Mouse (Mus musculus): ENCODE measurements around the gene Adgrd1. TPM values are rescaled to one million over a fixed set of nuclear protein-coding genes. Genes with fewer than 3 reads are reported as not detected.

Gene Adgrd1
- polyA plus RNA-seq, 1 experiment from 2014 or later = 0.07 TPM

DNA sequence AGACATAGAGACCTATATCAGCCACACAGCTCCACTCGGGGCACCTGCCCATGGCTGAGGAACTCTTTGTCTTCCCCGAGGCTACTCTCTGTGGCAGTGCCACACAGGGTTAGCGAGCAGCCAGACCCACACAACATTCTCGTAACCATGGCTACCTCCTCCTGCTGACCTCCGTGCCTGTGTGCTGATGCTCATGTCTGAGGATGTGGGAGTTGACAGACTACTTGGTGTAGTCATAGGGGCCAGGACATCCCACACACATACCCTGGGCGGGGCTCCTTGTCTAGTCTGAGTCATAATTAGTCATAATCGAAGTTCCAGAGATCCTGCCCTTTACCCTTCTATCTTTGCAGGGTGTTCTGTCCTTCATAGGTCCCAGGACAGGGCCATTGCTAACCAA, 93.5 kb downstream of the Adgrd1 start:
- H3K27ac ChIP-seq (ENCODE audit: low read depth, low read length) = no peak overlapping the region
- WGBS = 72% methylated on average over 7 of the region's 7 CpGs
- no peak overlapping the region for H3K9ac ChIP-seq (ENCODE audit: low read length)
- no peak for DNase-seq (ENCODE audit: low spot score, missing footprints)
- no peak overlapping the region for H3K4me2 ChIP-seq
- no peaks in the 10 kb centered on the region for H3K36me3 ChIP-seq (ENCODE audit: control insufficient read depth, insufficient read depth, low read length)
- 0 out of 2 replicates have a peak, but pooled peaks have one; percentile 22 for ATAC-seq (ENCODE audit: low FRiP score)
- no peaks in the 10 kb centered on the region for H3K4me1 ChIP-seq (ENCODE audit: control insufficient read depth, insufficient read depth, low read length)
- H3K4me3 ChIP-seq (ENCODE audit: low read depth, low read length) = no peak overlapping the region
- H3K27me3 ChIP-seq (ENCODE audit: control insufficient read depth, insufficient read depth, low read length) = no peaks in the 10 kb centered on the region
- H3K9me3 ChIP-seq (ENCODE audit: control insufficient read depth, low read length) = no peaks in the 10 kb centered on the region

DNA sequence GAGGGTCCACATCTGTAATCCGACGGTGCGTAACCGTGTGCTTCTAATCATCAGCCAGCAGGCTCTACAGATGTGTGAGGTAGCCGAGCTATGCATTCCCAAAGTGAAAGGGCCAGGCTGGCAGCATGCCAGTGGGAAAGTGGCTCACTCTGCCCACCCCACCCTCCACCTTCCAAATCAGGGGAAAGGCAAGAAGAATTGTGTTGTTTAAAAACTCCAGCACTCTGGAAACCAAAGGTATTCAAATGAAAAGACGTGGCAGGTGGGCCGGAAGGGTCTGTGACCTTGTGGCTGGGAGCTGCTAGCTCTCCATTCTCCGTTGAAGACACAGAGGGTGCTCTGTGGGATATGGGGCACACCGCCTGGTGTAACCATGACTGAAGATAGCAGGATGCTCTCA, 100.0 kb downstream of the Adgrd1 start:
- WGBS = 74% methylated on average over 9 of the region's 9 CpGs
- no peak overlapping the region for H3K4me3 ChIP-seq (ENCODE audit: low read depth, low read length)
- H3K4me1 ChIP-seq (ENCODE audit: control insufficient read depth, insufficient read depth, low read length) = no peaks in the 10 kb centered on the region; the same call in 1 of the 2 replicates
- no peak overlapping the region for H3K27ac ChIP-seq (ENCODE audit: low read depth, low read length)
- H3K36me3 ChIP-seq (ENCODE audit: control insufficient read depth, insufficient read depth, low read length) = no peaks in the 10 kb centered on the region
- H3K9ac ChIP-seq (ENCODE audit: low read length) = no peak overlapping the region
- H3K4me2 ChIP-seq = no peak overlapping the region
- no peak for DNase-seq (ENCODE audit: low spot score, missing footprints)
- no peaks in the 10 kb centered on the region for H3K9me3 ChIP-seq (ENCODE audit: control insufficient read depth, low read length)
- ATAC-seq (ENCODE audit: low FRiP score) = no peak
- no peaks in the 10 kb centered on the region for H3K27me3 ChIP-seq (ENCODE audit: control insufficient read depth, insufficient read depth, low read length)

DNA sequence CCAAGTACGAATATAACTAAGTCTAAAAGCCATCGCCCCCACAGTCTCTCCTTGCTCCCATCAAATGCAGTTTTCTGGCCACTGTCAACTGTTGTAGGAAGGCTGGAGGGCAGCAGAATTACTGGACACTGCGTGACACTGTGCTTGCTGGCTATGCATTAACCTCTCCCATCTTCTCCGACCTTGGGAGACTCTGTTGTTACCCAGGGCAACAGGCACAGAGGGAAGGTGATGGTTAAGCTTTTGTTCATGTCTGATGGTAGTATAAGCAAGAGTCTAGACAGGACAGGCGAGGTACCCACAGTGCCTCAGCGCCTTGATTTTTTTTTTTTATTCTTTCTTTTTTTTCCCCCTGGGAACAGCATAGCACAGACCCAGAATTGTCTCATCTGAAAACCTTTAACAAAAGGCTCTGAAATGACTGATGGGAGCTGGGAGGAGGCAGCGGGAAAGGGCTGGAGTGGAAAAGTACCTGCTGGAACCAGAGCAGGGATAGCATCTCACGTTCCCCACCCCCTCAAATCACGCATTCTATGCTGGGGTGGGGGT, 100.5 kb downstream of the Adgrd1 start:
- DNase-seq (ENCODE audit: low spot score, missing footprints) (no peak), ATAC-seq (ENCODE audit: low FRiP score) (no peak)
- Histone ChIP-seq H3K27ac (ENCODE audit: low read depth, low read length) (no peak overlapping the region), H3K9me3 (ENCODE audit: control insufficient read depth, low read length) (no peaks in the 10 kb centered on the region), H3K4me2 (no peak overlapping the region), H3K36me3 (ENCODE audit: control insufficient read depth, insufficient read depth, low read length) (no peaks in the 10 kb centered on the region), H3K9ac (ENCODE audit: low read length) (no peak overlapping the region), H3K4me3 (ENCODE audit: low read depth, low read length) (no peak overlapping the region), H3K27me3 (ENCODE audit: control insufficient read depth, insufficient read depth, low read length) (no peaks in the 10 kb centered on the region), H3K4me1 (ENCODE audit: control insufficient read depth, insufficient read depth, low read length) (no peaks in the 10 kb centered on the region; the same call in 1 of the 2 replicates)
- 73% methylated on average over 9 of the region's 9 CpGs for WGBS

DNA sequence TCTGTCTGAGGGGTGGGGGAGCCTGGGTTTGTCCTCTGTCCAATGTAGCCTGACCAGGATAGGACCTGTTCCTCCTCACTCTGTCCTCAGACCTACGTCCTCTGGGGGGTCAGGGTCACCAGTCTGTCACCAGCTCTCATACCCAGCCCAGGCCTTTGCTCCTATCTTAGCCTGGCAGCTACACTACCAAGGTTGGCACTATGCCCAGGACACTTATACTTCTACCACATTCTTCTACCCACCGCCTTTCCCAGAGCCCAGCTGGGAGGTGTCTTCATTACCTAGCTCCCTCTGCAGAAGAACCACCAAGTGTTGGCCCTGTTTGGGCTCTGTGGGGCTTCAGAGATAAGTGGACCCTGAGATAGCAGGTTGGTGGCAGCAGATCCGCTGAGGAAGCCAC, 103.6 kb downstream of the Adgrd1 start:
- no peaks in the 10 kb centered on the region; the same call in 1 of the 2 replicates for H3K4me1 ChIP-seq (ENCODE audit: control insufficient read depth, insufficient read depth, low read length)
- no peak overlapping the region for H3K9ac ChIP-seq (ENCODE audit: low read length)
- no peaks in the 10 kb centered on the region for H3K27me3 ChIP-seq (ENCODE audit: control insufficient read depth, insufficient read depth, low read length)
- H3K4me3 ChIP-seq (ENCODE audit: low read depth, low read length) = no peak overlapping the region
- 93% methylated on average over 3 of the region's 3 CpGs for WGBS
- H3K9me3 ChIP-seq (ENCODE audit: control insufficient read depth, low read length) = no peaks in the 10 kb centered on the region
- DNase-seq (ENCODE audit: low spot score, missing footprints) = no peak
- ATAC-seq (ENCODE audit: low FRiP score) = no peak
- H3K4me2 ChIP-seq = no peak overlapping the region
- H3K27ac ChIP-seq (ENCODE audit: low read depth, low read length) = no peak overlapping the region
- H3K36me3 ChIP-seq (ENCODE audit: control insufficient read depth, insufficient read depth, low read length) = no peaks in the 10 kb centered on the region

DNA sequence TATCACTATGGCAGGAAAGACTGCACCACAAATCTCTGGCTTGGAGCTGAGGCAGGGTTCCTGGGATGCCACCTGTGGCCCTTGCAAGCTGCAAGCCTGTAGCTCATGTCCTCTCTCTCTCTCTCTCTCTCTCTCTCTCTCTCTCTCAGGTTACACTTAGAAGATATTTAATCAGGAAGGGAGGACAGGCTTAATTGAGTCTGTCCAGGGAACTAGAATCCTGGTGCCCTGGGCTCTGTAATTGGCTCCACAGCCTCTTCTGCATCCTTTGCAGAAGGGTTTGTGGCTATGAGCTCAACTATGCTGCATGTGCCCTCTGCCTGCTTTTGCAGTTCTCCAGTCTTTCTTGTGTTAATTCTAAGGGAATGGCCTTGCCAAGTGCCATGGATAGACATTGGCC, 111.7 kb downstream of the Adgrd1 start:
- Histone ChIP-seq H3K9ac (ENCODE audit: low read length) (no peak overlapping the region), H3K27ac (ENCODE audit: low read depth, low read length) (no peak overlapping the region), H3K27me3 (ENCODE audit: control insufficient read depth, insufficient read depth, low read length) (no peaks in the 10 kb centered on the region), H3K4me1 (ENCODE audit: control insufficient read depth, insufficient read depth, low read length) (no peaks in the 10 kb centered on the region), H3K9me3 (ENCODE audit: control insufficient read depth, low read length) (no peaks in the 10 kb centered on the region), H3K4me2 (no peak overlapping the region), H3K36me3 (ENCODE audit: control insufficient read depth, insufficient read depth, low read length) (no peaks in the 10 kb centered on the region), H3K4me3 (ENCODE audit: low read depth, low read length) (no peak overlapping the region)
- ATAC-seq (ENCODE audit: low FRiP score) = no peak
- no peak for DNase-seq (ENCODE audit: low spot score, missing footprints)

DNA sequence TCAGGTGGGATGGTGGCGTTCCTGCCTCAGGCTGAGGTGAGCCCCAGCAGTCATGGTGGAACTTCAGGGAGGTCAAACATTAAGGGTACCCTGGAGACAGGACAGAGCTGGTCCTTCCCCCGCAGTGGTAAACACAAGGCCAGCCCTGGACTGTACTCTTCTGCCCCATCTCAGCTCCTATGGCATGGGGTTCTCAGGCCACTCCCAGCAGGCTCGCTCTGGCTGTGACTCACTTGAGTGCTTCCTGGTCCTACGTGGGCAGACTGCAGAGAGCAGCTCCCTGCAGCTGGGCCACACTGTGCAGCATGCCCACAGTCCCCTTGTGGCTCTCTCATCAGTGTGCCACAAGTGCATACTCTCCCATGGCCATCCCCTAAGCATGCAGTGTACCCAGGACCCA, 112.3 kb downstream of the Adgrd1 start:
- no peaks in the 10 kb centered on the region for H3K27me3 ChIP-seq (ENCODE audit: control insufficient read depth, insufficient read depth, low read length)
- no peak overlapping the region for H3K4me2 ChIP-seq
- 80% methylated on average over 4 of the region's 4 CpGs for WGBS
- H3K9ac ChIP-seq (ENCODE audit: low read length) = no peak overlapping the region
- no peaks in the 10 kb centered on the region for H3K36me3 ChIP-seq (ENCODE audit: control insufficient read depth, insufficient read depth, low read length)
- no peak overlapping the region for H3K4me3 ChIP-seq (ENCODE audit: low read depth, low read length)
- H3K4me1 ChIP-seq (ENCODE audit: control insufficient read depth, insufficient read depth, low read length) = no peaks in the 10 kb centered on the region
- no peak for ATAC-seq (ENCODE audit: low FRiP score)
- H3K9me3 ChIP-seq (ENCODE audit: control insufficient read depth, low read length) = no peaks in the 10 kb centered on the region
- DNase-seq (ENCODE audit: low spot score, missing footprints) = no peak
- no peak overlapping the region for H3K27ac ChIP-seq (ENCODE audit: low read depth, low read length)

DNA sequence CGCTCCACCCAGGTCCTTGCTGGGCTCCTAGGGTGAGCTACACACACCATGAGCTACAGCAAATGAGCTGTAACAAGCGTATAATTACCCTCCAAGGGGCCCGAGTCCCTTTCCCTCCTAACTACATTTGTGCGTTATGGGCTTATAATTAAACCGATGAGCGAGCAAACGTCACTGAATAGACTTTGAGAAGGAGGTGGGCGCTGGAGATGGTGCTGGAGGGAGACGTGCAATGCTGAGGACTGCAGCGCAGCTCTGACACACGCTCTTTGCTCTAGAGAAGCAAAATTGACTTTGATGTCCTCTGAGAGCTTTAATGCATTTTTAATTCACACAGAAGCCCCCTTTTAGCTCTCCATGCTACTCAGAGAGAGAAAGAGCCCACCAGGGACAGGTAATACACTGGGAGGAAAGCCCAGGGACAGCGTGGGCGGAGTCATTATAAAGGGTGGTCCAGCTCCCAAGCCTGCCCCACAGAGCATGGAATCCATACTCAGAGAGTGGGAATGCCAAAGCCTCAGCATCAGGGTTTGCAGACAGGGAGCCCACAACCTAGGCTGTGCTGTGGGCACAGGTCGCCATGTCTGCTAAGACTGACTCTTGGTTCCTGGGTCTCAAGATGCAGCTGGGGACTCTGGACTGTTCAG, 115.0 kb downstream of the Adgrd1 start:
- no peaks in the 10 kb centered on the region for H3K4me1 ChIP-seq (ENCODE audit: control insufficient read depth, insufficient read depth, low read length)
- DNase-seq (ENCODE audit: low spot score, missing footprints) (no peak), ATAC-seq (ENCODE audit: low FRiP score) (no peak)
- H3K27me3 ChIP-seq (ENCODE audit: control insufficient read depth, insufficient read depth, low read length) = no peaks in the 10 kb centered on the region
- H3K4me2 ChIP-seq = no peak overlapping the region
- 66% methylated on average over 14 of the region's 14 CpGs for WGBS
- no peak overlapping the region for H3K27ac ChIP-seq (ENCODE audit: low read depth, low read length)
- no peaks in the 10 kb centered on the region for H3K9me3 ChIP-seq (ENCODE audit: control insufficient read depth, low read length)
- no peak overlapping the region for H3K9ac ChIP-seq (ENCODE audit: low read length)
- H3K36me3 ChIP-seq (ENCODE audit: control insufficient read depth, insufficient read depth, low read length) = no peaks in the 10 kb centered on the region
- H3K4me3 ChIP-seq (ENCODE audit: low read depth, low read length) = no peak overlapping the region

DNA sequence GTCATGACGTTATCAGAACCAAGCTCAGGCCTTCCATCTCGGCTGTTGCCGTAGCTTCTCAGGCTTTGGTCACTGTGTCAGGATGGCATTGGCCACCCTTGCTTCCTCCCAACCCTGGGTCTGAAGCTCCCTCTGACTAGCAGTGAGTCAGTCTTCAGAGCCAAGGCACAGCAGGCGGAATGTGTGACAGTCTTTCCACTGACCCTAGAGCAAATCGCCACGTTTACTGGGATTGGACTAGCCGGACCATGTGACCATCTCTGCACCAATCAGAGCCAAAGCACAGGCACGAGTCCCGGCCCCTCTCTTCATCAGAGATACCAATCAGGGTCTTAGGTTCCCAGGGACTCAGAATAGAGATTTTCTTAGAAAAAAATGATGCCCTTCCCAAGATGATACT, 117.5 kb downstream of the Adgrd1 start:
- no peaks in the 10 kb centered on the region for H3K27me3 ChIP-seq (ENCODE audit: control insufficient read depth, insufficient read depth, low read length)
- peaks cover 8% of the 10 kb centered on the region for H3K4me1 ChIP-seq (ENCODE audit: control insufficient read depth, insufficient read depth, low read length)
- DNase-seq (ENCODE audit: low spot score, missing footprints) (no peak), ATAC-seq (ENCODE audit: low FRiP score) (0 out of 2 replicates have a peak, but pooled peaks have one; percentile 16)
- no peak overlapping the region for H3K4me3 ChIP-seq (ENCODE audit: low read depth, low read length)
- H3K4me2 ChIP-seq = no peak overlapping the region
- no peaks in the 10 kb centered on the region for H3K9me3 ChIP-seq (ENCODE audit: control insufficient read depth, low read length)
- no peaks in the 10 kb centered on the region for H3K36me3 ChIP-seq (ENCODE audit: control insufficient read depth, insufficient read depth, low read length)
- no peak overlapping the region for H3K9ac ChIP-seq (ENCODE audit: low read length)
- no peak overlapping the region for H3K27ac ChIP-seq (ENCODE audit: low read depth, low read length)
- WGBS = 41% methylated on average over 9 of the region's 9 CpGs

DNA sequence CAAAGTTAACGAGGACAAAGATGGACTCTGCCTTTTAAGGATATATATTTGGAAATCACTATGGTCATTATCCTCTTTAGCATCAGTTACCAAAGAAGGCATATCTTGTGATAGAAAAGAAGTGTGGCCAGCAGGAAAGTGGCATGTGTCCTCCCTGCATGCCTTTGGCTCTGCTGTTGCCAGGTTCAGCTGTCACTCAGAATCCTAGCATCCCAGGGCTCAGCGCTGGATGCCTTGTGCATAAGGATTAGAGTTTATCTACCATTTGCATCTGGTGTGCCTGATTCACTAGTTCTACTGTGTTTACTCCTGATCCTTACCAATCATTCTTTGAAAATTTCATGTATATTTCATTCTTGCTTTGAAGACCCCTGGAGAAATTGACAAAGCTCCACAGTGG, 119.5 kb downstream of the Adgrd1 start:
- Histone ChIP-seq H3K36me3 (ENCODE audit: control insufficient read depth, insufficient read depth, low read length) (no peaks in the 10 kb centered on the region), H3K4me2 (no peak overlapping the region), H3K4me1 (ENCODE audit: control insufficient read depth, insufficient read depth, low read length) (peaks cover 8% of the 10 kb centered on the region), H3K9me3 (ENCODE audit: control insufficient read depth, low read length) (no peaks in the 10 kb centered on the region), H3K4me3 (ENCODE audit: low read depth, low read length) (no peak overlapping the region), H3K9ac (ENCODE audit: low read length) (no peak overlapping the region), H3K27me3 (ENCODE audit: control insufficient read depth, insufficient read depth, low read length) (no peaks in the 10 kb centered on the region), H3K27ac (ENCODE audit: low read depth, low read length) (no peak overlapping the region; the same call in 1 of the 2 replicates)
- 79% methylated on average over 2 of the region's 2 CpGs for WGBS
- no peak for ATAC-seq (ENCODE audit: low FRiP score)
- no peak for DNase-seq (ENCODE audit: low spot score, missing footprints)
